Mouse (Mus musculus) MEL (cell line): ENCODE data around the gene Abat. TPM values are rescaled to one million over a fixed set of nuclear protein-coding genes. Genes with fewer than 3 reads are reported as not detected.

ENCODE experiments used
- DNase-seq: peaks from one replicate; pipeline ENCODE4 v3.0.0; 2011; ENCODE audit warnings: low read depth, low spot score
- H3K27ac ChIP-seq: 2 replicates; pipeline ENCODE4 v1.5.1; 2012; ENCODE audit warnings: low read depth, mild to moderate bottlenecking, control low read depth, low read length, moderate library complexity; ENCODE audit not compliant: control insufficient read depth
- H3K27me3 ChIP-seq, 2 experiments: fragments of 150-350 bp in 1 of 2; sonication (generic) in 1 of 2; 2 replicates each; pipeline ENCODE4 v1.6.1; 2012; ENCODE audit warnings: low read length in 2 of 2, mild to moderate bottlenecking in 2 of 2, improper control_type of control experiment in 1 of 2, moderate library complexity in 1 of 2; ENCODE audit not compliant: insufficient read depth in 2 of 2, control insufficient read depth in 1 of 2
- H3K36me3 ChIP-seq, 2 experiments: 2 replicates each; pipeline ENCODE4 v1.6.1; 2012 to 2014; ENCODE audit warnings: low read length in 2 of 2, improper control_type of control experiment in 1 of 2, inconsistent platforms in 1 of 2, mild to moderate bottlenecking in 1 of 2; ENCODE audit not compliant: insufficient read depth in 2 of 2, control insufficient read depth in 1 of 2
- H3K4me1 ChIP-seq, 2 experiments: fragments of 150-350 bp in 1 of 2; sonication (generic) in 1 of 2; 2 replicates each; pipeline ENCODE4 v1.6.1; 2012; ENCODE audit warnings: low read length in 2 of 2, improper control_type of control experiment in 1 of 2, mild to moderate bottlenecking in 1 of 2; ENCODE audit not compliant: insufficient read depth in 2 of 2, control insufficient read depth in 1 of 2
- H3K4me3 ChIP-seq, 2 experiments: fragments of 150-350 bp in 1 of 2; sonication (generic) in 1 of 2; 2 replicates each; pipeline ENCODE4 v1.5.1; 2012; ENCODE audit warnings: low read depth in 2 of 2, low read length in 2 of 2, mild to moderate bottlenecking in 2 of 2, moderate library complexity in 2 of 2, control low read depth in 1 of 2, improper control_type of control experiment in 1 of 2; ENCODE audit not compliant: control insufficient read depth in 1 of 2, insufficient read depth in 1 of 2
- H3K79me2 ChIP-seq: 2 replicates; pipeline ENCODE4 v1.6.1; 2012; ENCODE audit warnings: mild to moderate bottlenecking, low read length, moderate library complexity; ENCODE audit not compliant: control insufficient read depth, poor library complexity, insufficient read depth
- H3K9ac ChIP-seq: 2 replicates; pipeline ENCODE4 v1.6.1; 2012; ENCODE audit warnings: low read depth, mild to moderate bottlenecking, control low read depth, low read length, moderate library complexity; ENCODE audit not compliant: control insufficient read depth, poor library complexity, severe bottlenecking
- H3K9me3 ChIP-seq: fragments of 150-350 bp; sonication (generic); replicated peaks from 2 replicates; pipeline ENCODE4 v1.6.1; 2012; ENCODE audit warnings: mild to moderate bottlenecking, low read length, improper control_type of control experiment, moderate library complexity; ENCODE audit not compliant: insufficient read depth
- BHLHE40 ChIP-seq: IDR thresholded peaks from 2 replicates; pipeline ENCODE4 v1.6.1; 2012; ENCODE audit warnings: low read depth, mild to moderate bottlenecking, inconsistent platforms, low read length, improper control_type of control experiment, borderline replicate concordance
- CHD2 ChIP-seq: IDR thresholded peaks from 2 replicates; pipeline ENCODE4 v1.6.1; 2011; ENCODE audit warnings: low read length, improper control_type of control experiment
- CTCF ChIP-seq, 3 experiments: IDR thresholded peaks in 2 of 3; conservative IDR thresholded peaks in 1 of 3; 2 replicates each; pipeline ENCODE4 v1.5.1; 2011 to 2012; ENCODE audit warnings: low read length in 3 of 3, low read depth in 2 of 3, mild to moderate bottlenecking in 2 of 3, improper control_type of control experiment in 1 of 3, inconsistent platforms in 1 of 3, mixed read lengths in 1 of 3, moderate library complexity in 1 of 3; ENCODE audit not compliant: control insufficient read depth in 1 of 3, insufficient read depth in 1 of 3, poor library complexity in 1 of 3, severe bottlenecking in 1 of 3
- ELF1 ChIP-seq: IDR thresholded peaks from 2 replicates; pipeline ENCODE4 v1.6.1; 2014; ENCODE audit warnings: low read depth, mild to moderate bottlenecking, inconsistent platforms, low read length, improper control_type of control experiment, moderate library complexity
- ETS1 ChIP-seq: IDR thresholded peaks from 2 replicates; pipeline ENCODE4 v1.6.1; 2012; ENCODE audit warnings: low read depth, mild to moderate bottlenecking, inconsistent platforms, low read length, improper control_type of control experiment, moderate library complexity
- JUND ChIP-seq: IDR thresholded peaks from 2 replicates; pipeline ENCODE4 v1.6.1; 2011; ENCODE audit warnings: low read depth, mild to moderate bottlenecking, improper control_type of control experiment, low read length
- MAZ ChIP-seq: IDR thresholded peaks from 2 replicates; pipeline ENCODE4 v1.6.1; 2012; ENCODE audit warnings: low read depth, mild to moderate bottlenecking, inconsistent platforms, low read length, improper control_type of control experiment
- MEF2A ChIP-seq: IDR thresholded peaks from 2 replicates; pipeline ENCODE4 v1.6.1; 2014; ENCODE audit warnings: low read depth, mild to moderate bottlenecking, inconsistent platforms, low read length, improper control_type of control experiment; ENCODE audit not compliant: poor library complexity, insufficient replicate concordance, severe bottlenecking; ENCODE audit errors: extremely low read depth
- MYB ChIP-seq: IDR thresholded peaks from 2 replicates; pipeline ENCODE4 v1.6.1; 2011; ENCODE audit warnings: mild to moderate bottlenecking, low read depth, low read length, improper control_type of control experiment
- NELFE ChIP-seq: IDR thresholded peaks from 2 replicates; pipeline ENCODE4 v1.6.1; 2011; ENCODE audit warnings: low read depth, low read length, improper control_type of control experiment
- POLR2A ChIP-seq, 2 experiments: IDR thresholded peaks; 2 replicates each; pipeline ENCODE4 v1.6.1; 2011 to 2012; ENCODE audit warnings: low read length in 2 of 2, mild to moderate bottlenecking in 2 of 2, control low read depth in 1 of 2, improper control_type of control experiment in 1 of 2, low read depth in 1 of 2, moderate library complexity in 1 of 2; ENCODE audit not compliant: control insufficient read depth in 1 of 2, insufficient read depth in 1 of 2, poor library complexity in 1 of 2
- POLR2AphosphoS2 ChIP-seq: IDR thresholded peaks from 2 replicates; pipeline ENCODE4 v1.6.1; 2011; ENCODE audit warnings: low read length, improper control_type of control experiment
- POLR2AphosphoS5 ChIP-seq: IDR thresholded peaks from 2 replicates; pipeline ENCODE4 v1.6.1; 2012; ENCODE audit warnings: low read depth, borderline replicate concordance, mild to moderate bottlenecking, inconsistent platforms, low read length, moderate library complexity, mixed read lengths
- RAD21 ChIP-seq: IDR thresholded peaks from 2 replicates; pipeline ENCODE4 v1.6.1; 2011; ENCODE audit warnings: mild to moderate bottlenecking, low read depth, low read length, improper control_type of control experiment
- RCOR1 ChIP-seq: IDR thresholded peaks from 2 replicates; pipeline ENCODE4 v1.6.1; 2012; ENCODE audit warnings: low read depth, mild to moderate bottlenecking, inconsistent platforms, low read length, improper control_type of control experiment
- SIN3A ChIP-seq: IDR thresholded peaks from 2 replicates; pipeline ENCODE4 v1.6.1; 2012; ENCODE audit warnings: low read length, improper control_type of control experiment, inconsistent platforms
- SMC3 ChIP-seq: IDR thresholded peaks from 2 replicates; pipeline ENCODE4 v1.6.1; 2011; ENCODE audit warnings: low read depth, low read length, improper control_type of control experiment
- TBP ChIP-seq: IDR thresholded peaks from 2 replicates; pipeline ENCODE4 v1.8.0; 2011; ENCODE audit warnings: low read depth, low read length, improper control_type of control experiment
- USF1 ChIP-seq: IDR thresholded peaks from 2 replicates; pipeline ENCODE4 v1.6.1; 2014; ENCODE audit warnings: low read depth, mild to moderate bottlenecking, inconsistent platforms, low read length, improper control_type of control experiment, moderate library complexity
- USF2 ChIP-seq, 2 experiments: IDR thresholded peaks; 2 replicates each; pipeline ENCODE4 v1.6.1; 2011 to 2012; ENCODE audit warnings: improper control_type of control experiment in 2 of 2, low read length in 2 of 2, borderline replicate concordance in 1 of 2, inconsistent platforms in 1 of 2, low read depth in 1 of 2, mild to moderate bottlenecking in 1 of 2; ENCODE audit not compliant: insufficient read depth in 1 of 2
- ZC3H11A ChIP-seq: IDR thresholded peaks from 2 replicates; pipeline ENCODE4 v1.6.1; 2012; ENCODE audit warnings: low read depth, mild to moderate bottlenecking, inconsistent platforms, low read length, improper control_type of control experiment
- ZMIZ1 ChIP-seq: IDR thresholded peaks from 2 replicates; pipeline ENCODE4 v1.6.1; 2012; ENCODE audit warnings: low read depth, mild to moderate bottlenecking, inconsistent platforms, low read length, improper control_type of control experiment, moderate library complexity
- ZNF384 ChIP-seq: IDR thresholded peaks from 2 replicates; pipeline ENCODE4 v1.6.1; 2012; ENCODE audit warnings: low read depth, mild to moderate bottlenecking, inconsistent platforms, low read length, improper control_type of control experiment
- polyA plus RNA-seq, 2 experiments: library from polyadenylated mRNA; stranded (reverse) in 1 of 2; unstranded in 1 of 2; fragments of >175 nt in 1 of 2; fragments of >200 nt in 1 of 2; gene quantifications; 2 replicates each; pipeline versions ENCODE4 v1.2.1 to v1.2.4; 2012; ENCODE audit warnings: low replicate concordance in 2 of 2, low read depth in 1 of 2; ENCODE audit not compliant: insufficient read length in 2 of 2, insufficient read depth in 1 of 2, missing spikeins in 1 of 2
- total RNA-seq: library from RNA; depleted of rRNA; stranded (reverse); fragments of 300-350 nt; gene quantifications from 2 replicates; pipeline ENCODE4 v1.2.3, GENCODE M21; 2012

Gene Abat
- total and polyA plus RNA-seq, 3 experiments = 0.27 to 0.77 TPM; not detected in 1

DNA sequence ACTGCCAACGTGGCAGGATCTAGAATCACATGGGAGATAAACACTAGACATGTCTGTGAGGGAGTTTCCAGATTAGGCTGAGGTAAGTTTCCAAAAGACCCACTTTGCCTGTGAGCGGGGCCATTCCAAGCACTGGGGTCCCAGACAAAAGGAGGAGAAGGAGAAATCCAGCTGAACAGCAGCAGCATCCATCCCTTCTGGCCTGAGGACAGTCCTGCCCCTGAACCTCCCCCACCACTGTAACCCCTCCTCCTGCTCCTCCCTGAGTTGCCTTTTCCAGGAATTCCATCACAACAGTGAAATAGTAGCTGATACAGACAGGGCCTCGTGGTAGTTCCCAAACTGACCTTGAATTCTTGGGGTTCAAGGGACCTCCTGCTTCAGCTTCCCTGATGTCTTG lies 63.7 kb downstream of the Abat start:
- no peaks in the 10 kb centered on the region for H3K9me3 ChIP-seq
- peaks cover 0 to 3% of the 10 kb centered on the region in 2 experiments; a peak in 2 of 4 replicates for H3K36me3 ChIP-seq
- no peak for DNase-seq
- H3K4me1 ChIP-seq = peaks cover 0 to 3% of the 10 kb centered on the region in 2 experiments; a peak in 1 of 4 replicates
- TF ChIP-seq RCOR1 (no peak), MAZ (no peak), MYB (no peak), BHLHE40 (no peak), JUND (no peak), USF1 (no peak), ZNF384 (no peak), CTCF (IDR thresholded peaks at IDR 0.05 in 2 of 3, conservative IDR thresholded peaks at IDR 0.05 in 1 of 3; ENCODE audit: control insufficient read depth in 1 of 3, insufficient read depth in 1 of 3, low read depth in 2 of 3, low read length in 3 of 3, poor library complexity in 1 of 3, severe bottlenecking in 1 of 3) (no peak), USF2 (IDR thresholded peaks at IDR 0.05; ENCODE audit: borderline replicate concordance in 1 of 2, insufficient read depth in 1 of 2, low read depth in 1 of 2, low read length in 2 of 2) (no peak), POLR2A (IDR thresholded peaks at IDR 0.05; ENCODE audit: control insufficient read depth in 1 of 2, insufficient read depth in 1 of 2, low read depth in 1 of 2, low read length in 2 of 2, poor library complexity in 1 of 2) (no peak), RAD21 (no peak), MEF2A (no peak), ETS1 (no peak)
- peaks cover 0 to 4% of the 10 kb centered on the region in 2 experiments; a peak in 1 of 4 replicates for H3K27me3 ChIP-seq
- no peak overlapping the region for H3K27ac ChIP-seq
- H3K9ac ChIP-seq = no peak overlapping the region
- no peaks in the 10 kb centered on the region for H3K79me2 ChIP-seq
- H3K4me3 ChIP-seq = no peak overlapping the region

DNA sequence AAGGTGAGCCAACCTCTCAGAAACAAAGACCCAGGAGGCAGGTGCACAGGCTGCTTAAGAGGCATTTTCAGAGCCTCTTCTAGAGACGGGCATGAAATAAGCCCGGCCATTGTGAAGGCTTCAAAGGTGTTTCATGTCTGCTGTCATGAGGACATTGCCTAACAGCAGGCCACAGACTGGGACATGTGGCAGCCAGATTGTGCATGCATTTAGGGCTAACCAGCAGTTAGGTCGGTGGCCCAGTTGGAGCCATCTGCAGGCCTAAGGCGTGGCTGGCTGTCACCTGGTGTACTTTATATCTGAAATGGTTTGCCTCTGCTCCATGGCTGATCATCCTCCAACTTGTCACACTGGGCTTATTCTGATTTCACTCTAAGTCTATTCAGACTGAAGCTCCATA lies 65.1 kb downstream of the Abat start:
- Histone ChIP-seq H3K9me3 (no peaks in the 10 kb centered on the region), H3K9ac (no peak overlapping the region), H3K4me3 (no peak overlapping the region), H3K36me3 (peaks cover 0 to 3% of the 10 kb centered on the region in 2 experiments; a peak in 2 of 4 replicates), H3K4me1 (peaks cover 0 to 3% of the 10 kb centered on the region in 2 experiments; a peak in 1 of 4 replicates), H3K27me3 (peaks cover 0 to 2% of the 10 kb centered on the region in 2 experiments; a peak in 1 of 4 replicates), H3K79me2 (no peaks in the 10 kb centered on the region), H3K27ac (no peak overlapping the region)
- TF ChIP-seq POLR2AphosphoS5 (no peak), TBP (no peak), SMC3 (no peak), ZMIZ1 (no peak), RCOR1 (no peak), ELF1 (no peak), ZC3H11A (no peak), SIN3A (no peak), POLR2AphosphoS2 (no peak), MAZ (no peak), CHD2 (no peak), USF1 (no peak), NELFE (no peak)
- DNase-seq = no peak
